Comparison of ENCODE assay signal across 10 mouse cellular contexts in genomic region chr17:86302861-86303331, GRCm38 (mm10).
A peak's percentile ranks its signal among the peaks of the same experiment; 100 is the strongest.
DNase-seq lines count a peak whose midpoint lies in the region; ATAC-seq and TF ChIP-seq lines count a peak whose summit lies in the region.
"Had no signal": no experiment of that assay in that cellular context is flagged by ENCODE, and none has a peak within 500 bp of the region (broad histone marks: within the 10 kb centered on the region; RNA-seq: fewer than 3 reads in every experiment).

No protein-coding gene starts in this region.

- WGBS in forebrain, embryonic 10.5 days, result 92% methylated on average over 14 of the region's 14 CpGs
- 91% methylated on average over 14 of the region's 14 CpGs for WGBS in forebrain, postnatal 0 days
- WGBS in kidney, embryonic 16.5 days, result 78% methylated on average over 14 of the region's 14 CpGs
- WGBS in lung, embryonic 15.5 days, result 67% methylated on average over 14 of the region's 14 CpGs
- WGBS in forebrain, embryonic 11.5 days, result 94% methylated on average over 14 of the region's 14 CpGs

- no peak for TF ChIP-seq CTCF in forebrain, postnatal 0 days (IDR thresholded peaks at IDR 0.05; ENCODE audit: low read depth)
- no peak for TF ChIP-seq CTCF in gastrocnemius, adult 2 months (IDR thresholded peaks at IDR 0.05)

- no peak overlapping the region for H3K4me3 ChIP-seq in forebrain, embryonic 10.5 days
- H3K4me3 ChIP-seq in forebrain, postnatal 0 days (ENCODE audit: low read depth, low read length), result no peak overlapping the region
- no peak overlapping the region for H3K4me3 ChIP-seq in kidney, embryonic 16.5 days (ENCODE audit: low read length)
- no peak overlapping the region for H3K4me3 ChIP-seq in lung, embryonic 15.5 days
- H3K4me3 ChIP-seq in forebrain, embryonic 11.5 days (ENCODE audit: low read depth, low read length), result no peak overlapping the region
- no peak overlapping the region for H3K4me3 ChIP-seq in gastrocnemius, adult 2 months
- H3K4me3 ChIP-seq: forebrain, embryonic 12.5 days; limb, embryonic 12.5 days had no signal

- no peaks in the 10 kb centered on the region for H3K36me3 ChIP-seq in forebrain, embryonic 10.5 days (replicated peaks)
- no peaks in the 10 kb centered on the region for H3K36me3 ChIP-seq in forebrain, postnatal 0 days (ENCODE audit: insufficient read depth)
- H3K36me3 ChIP-seq in kidney, embryonic 16.5 days (ENCODE audit: insufficient read depth, low read length), result no peaks in the 10 kb centered on the region
- no peaks in the 10 kb centered on the region for H3K36me3 ChIP-seq in lung, embryonic 15.5 days
- H3K36me3 ChIP-seq in forebrain, embryonic 11.5 days (ENCODE audit: control insufficient read depth, insufficient read depth, low read length), result no peaks in the 10 kb centered on the region
- H3K36me3 ChIP-seq: forebrain, embryonic 12.5 days; limb, embryonic 12.5 days had no signal

- no peak overlapping the region for H3K9ac ChIP-seq in forebrain, postnatal 0 days
- no peak overlapping the region for H3K9ac ChIP-seq in kidney, embryonic 16.5 days (replicated peaks; ENCODE audit: low read length)
- H3K9ac ChIP-seq in lung, embryonic 15.5 days, result no peak overlapping the region
- no peak overlapping the region for H3K9ac ChIP-seq in forebrain, embryonic 11.5 days (ENCODE audit: low read length)
- H3K9ac ChIP-seq: forebrain, embryonic 12.5 days; limb, embryonic 12.5 days had no signal

- H3K27me3 ChIP-seq in forebrain, embryonic 10.5 days (ENCODE audit: poor library complexity, severe bottlenecking), result no peaks in the 10 kb centered on the region
- H3K27me3 ChIP-seq in forebrain, postnatal 0 days (ENCODE audit: insufficient read depth, low read length), result no peaks in the 10 kb centered on the region
- no peaks in the 10 kb centered on the region for H3K27me3 ChIP-seq in kidney, embryonic 16.5 days (ENCODE audit: insufficient read depth, low read length)
- no peaks in the 10 kb centered on the region for H3K27me3 ChIP-seq in lung, embryonic 15.5 days
- H3K27me3 ChIP-seq in forebrain, embryonic 11.5 days (ENCODE audit: control insufficient read depth, insufficient read depth, low read length), result no peaks in the 10 kb centered on the region
- H3K27me3 ChIP-seq: forebrain, embryonic 12.5 days; limb, embryonic 12.5 days had no signal

- intact Hi-C loops in gastrocnemius, adult 2 months (cut with DNase I), result no loop called here

- H3K9me3 ChIP-seq in forebrain, embryonic 10.5 days, result no peaks in the 10 kb centered on the region
- no peaks in the 10 kb centered on the region for H3K9me3 ChIP-seq in forebrain, postnatal 0 days (ENCODE audit: low read length)
- no peaks in the 10 kb centered on the region for H3K9me3 ChIP-seq in kidney, embryonic 16.5 days (ENCODE audit: low read length)
- H3K9me3 ChIP-seq in lung, embryonic 15.5 days, result no peaks in the 10 kb centered on the region
- H3K9me3 ChIP-seq in forebrain, embryonic 11.5 days (ENCODE audit: control insufficient read depth, low read length), result no peaks in the 10 kb centered on the region
- H3K9me3 ChIP-seq: forebrain, embryonic 12.5 days; limb, embryonic 12.5 days had no signal

- no peak for ATAC-seq in forebrain, postnatal 0 days
- peak; percentile 37; the same call in 1 of the 2 replicates for ATAC-seq in kidney, embryonic 16.5 days (ENCODE audit: low FRiP score, low TSS enrichment)
- no peak for ATAC-seq in lung, embryonic 15.5 days (ENCODE audit: borderline replicate concordance, extremely low read depth, low FRiP score, low TSS enrichment)
- no peak for ATAC-seq in forebrain, embryonic 11.5 days (replicated peaks; ENCODE audit: low FRiP score)

- DNase-seq in forebrain, embryonic 10.5 days (ENCODE audit: extremely low spot score, low spot score), result no peak
- no peak for DNase-seq in forebrain, postnatal 0 days
- DNase-seq in heart, adult 9 months (ENCODE audit: low spot score in 2 of 2), result peak; percentile 53 to 77
- DNase-seq in forebrain, embryonic 11.5 days (ENCODE audit: low spot score), result no peak
- no peak for DNase-seq in cerebellum, postnatal 14 days
- DNase-seq in gastrocnemius, adult 2 months, result no peak

- no peak overlapping the region for H3K4me2 ChIP-seq in forebrain, postnatal 0 days (ENCODE audit: low read depth)
- H3K4me2 ChIP-seq in kidney, embryonic 16.5 days (replicated peaks; ENCODE audit: low read depth, low read length), result no peak overlapping the region
- H3K4me2 ChIP-seq in lung, embryonic 15.5 days, result no peak overlapping the region
- no peak overlapping the region for H3K4me2 ChIP-seq in forebrain, embryonic 11.5 days (ENCODE audit: low read depth, low read length, severe bottlenecking)
- H3K4me2 ChIP-seq: forebrain, embryonic 12.5 days; limb, embryonic 12.5 days had no signal

- H3K4me1 ChIP-seq in forebrain, embryonic 10.5 days, result peaks cover 29% of the 10 kb centered on the region
- peaks cover 20% of the 10 kb centered on the region for H3K4me1 ChIP-seq in forebrain, postnatal 0 days (ENCODE audit: insufficient read depth)
- H3K4me1 ChIP-seq in kidney, embryonic 16.5 days (ENCODE audit: insufficient read depth, low read length), result peaks cover 51% of the 10 kb centered on the region
- peaks cover 44% of the 10 kb centered on the region for H3K4me1 ChIP-seq in lung, embryonic 15.5 days
- no peaks in the 10 kb centered on the region for H3K4me1 ChIP-seq in forebrain, embryonic 11.5 days (replicated peaks; ENCODE audit: control insufficient read depth, insufficient read depth, low read length)

- 0 out of 2 replicates have a peak overlapping the region, but pooled peaks have one; percentile 20 for H3K27ac ChIP-seq in forebrain, embryonic 10.5 days
- no peak overlapping the region for H3K27ac ChIP-seq in forebrain, postnatal 0 days (ENCODE audit: low read depth, low read length)
- peak overlapping the region; percentile 89; the same call in 1 of the 2 replicates for H3K27ac ChIP-seq in kidney, embryonic 16.5 days (ENCODE audit: low read length)
- peak overlapping the region; percentile 78 for H3K27ac ChIP-seq in lung, embryonic 15.5 days
- no peak overlapping the region for H3K27ac ChIP-seq in forebrain, embryonic 11.5 days (ENCODE audit: low read depth, low read length)
- H3K27ac ChIP-seq in gastrocnemius, adult 2 months, result no peak overlapping the region
- H3K27ac ChIP-seq: forebrain, embryonic 12.5 days; limb, embryonic 12.5 days had no signal

Comparison
In these comparisons a context has a peak if more than half of its experiments do, and no peak if none do; other contexts are left out.
1. H3K27ac ChIP-seq: peak in forebrain, embryonic 10.5 days (single experiment), kidney, embryonic 16.5 days (single experiment) and lung, embryonic 15.5 days (single experiment); none in forebrain, postnatal 0 days (single experiment), forebrain, embryonic 11.5 days (single experiment) and gastrocnemius, adult 2 months (single experiment).
2. DNase-seq: peak in heart, adult 9 months (2 of 2); none in forebrain, embryonic 10.5 days (single experiment), forebrain, postnatal 0 days (single experiment), forebrain, embryonic 11.5 days (single experiment), cerebellum, postnatal 14 days (0 of 2) and gastrocnemius, adult 2 months (single experiment).